Mouse (Mus musculus) brown adipose tissue, adult 24 weeks (tissue): ENCODE measurements around the gene Plekha5. TPM values are rescaled to one million over a fixed set of nuclear protein-coding genes. Genes with fewer than 3 reads are reported as not detected.

Experiments
- H3K27ac ChIP-seq: fragments of 200-500 bp; replicated peaks from 2 replicates; pipeline ENCODE4 v1.5.1; 2012; ENCODE audit warnings: low read depth, mild to moderate bottlenecking, low read length
- H3K4me1 ChIP-seq: fragments of 200-500 bp; 2 replicates; pipeline ENCODE4 v1.6.1; 2012; ENCODE audit warnings: low read length, mixed read lengths; ENCODE audit not compliant: control insufficient read depth, insufficient read depth, insufficient read length
- H3K4me3 ChIP-seq: fragments of 200-500 bp; 2 replicates; pipeline ENCODE4 v1.5.1; 2012; ENCODE audit warnings: low read depth, mild to moderate bottlenecking, low read length, moderate library complexity; ENCODE audit not compliant: insufficient read depth
- polyA plus RNA-seq: library from polyadenylated mRNA; stranded (reverse); fragments of >200 nt; gene quantifications from 2 replicates; pipeline ENCODE4 v1.2.4, GENCODE M21; 2012; ENCODE audit not compliant: missing spikeins, insufficient read depth, insufficient read length

The Plekha5 gene
- 9.9 and 10.1 TPM in 2 replicates for polyA plus RNA-seq

GRCm38 (mm10) chr6:140423846-140424200 lies at the start of gene Plekha5:
Gene Plekha5 (plus strand): TSS chr6:140424054.
- no peak within 1 kb of the TSS for H3K27ac ChIP-seq
- H3K4me1 ChIP-seq: no peaks in the 10 kb centered on the region
- peak within 1 kb of the TSS; percentile 93 for H3K4me3 ChIP-seq

GRCm38 (mm10) chr6:140375671-140376070 lies 48.2 kb upstream of the Plekha5 start:
- Histone ChIP-seq H3K4me3 (no peak overlapping the region), H3K4me1 (no peaks in the 10 kb centered on the region), H3K27ac (no peak overlapping the region)

GRCm38 (mm10) chr6:140380588-140380987 lies 43.3 kb upstream of the Plekha5 start:
- Histone ChIP-seq H3K27ac (no peak overlapping the region), H3K4me1 (no peaks in the 10 kb centered on the region), H3K4me3 (no peak overlapping the region)

GRCm38 (mm10) chr6:140381162-140381561 lies 42.7 kb upstream of the Plekha5 start:
- H3K4me3 ChIP-seq: no peak overlapping the region
- H3K27ac ChIP-seq: no peak overlapping the region
- H3K4me1 ChIP-seq: no peaks in the 10 kb centered on the region

GRCm38 (mm10) chr6:140383580-140384400 lies 40.1 kb upstream of the Plekha5 start:
- Histone ChIP-seq H3K4me1 (no peaks in the 10 kb centered on the region), H3K4me3 (no peak overlapping the region), H3K27ac (no peak overlapping the region)

GRCm38 (mm10) chr6:140396687-140397086 lies 27.2 kb upstream of the Plekha5 start:
- Histone ChIP-seq H3K4me3 (no peak overlapping the region), H3K27ac (no peak overlapping the region), H3K4me1 (no peaks in the 10 kb centered on the region)

GRCm38 (mm10) chr6:140402766-140403310 lies 21.0 kb upstream of the Plekha5 start:
- Histone ChIP-seq H3K4me1 (no peaks in the 10 kb centered on the region), H3K27ac (no peak overlapping the region), H3K4me3 (no peak overlapping the region)

- no peaks in the 10 kb centered on the region for H3K4me1 ChIP-seq
- H3K4me3 ChIP-seq: no peak overlapping the region
Measured at GRCm38 (mm10) chr6:140411996-140412395, 11.9 kb upstream of the Plekha5 start.

GRCm38 (mm10) chr6:140423041-140423845 lies 611 bp upstream of the Plekha5 start:
- no peak overlapping the region for H3K27ac ChIP-seq
- peak overlapping the region; percentile 93 for H3K4me3 ChIP-seq
- H3K4me1 ChIP-seq: no peaks in the 10 kb centered on the region

More at GRCm38 (mm10) chr6:140411996-140412395, 11.9 kb upstream of the Plekha5 start:
- H3K27ac ChIP-seq: no peak overlapping the region

GRCm38 (mm10) chr6:140424201-140424990 lies 542 bp downstream of the Plekha5 start:
- Histone ChIP-seq H3K4me3 (peak overlapping the region; percentile 93), H3K4me1 (no peaks in the 10 kb centered on the region), H3K27ac (no peak overlapping the region)

- no peak overlapping the region for H3K27ac ChIP-seq
- H3K4me3 ChIP-seq: peak overlapping the region; percentile 93
- no peaks in the 10 kb centered on the region for H3K4me1 ChIP-seq
Measured at GRCm38 (mm10) chr6:140424991-140425361, 1.1 kb downstream of the Plekha5 start.

GRCm38 (mm10) chr6:140429236-140429635 lies 5.4 kb downstream of the Plekha5 start:
- Histone ChIP-seq H3K27ac (no peak overlapping the region), H3K4me1 (no peaks in the 10 kb centered on the region), H3K4me3 (no peak overlapping the region)

GRCm38 (mm10) chr6:140432363-140432762 lies 8.5 kb downstream of the Plekha5 start:
- no peak overlapping the region for H3K4me3 ChIP-seq

GRCm38 (mm10) chr6:140443374-140443773 lies 19.5 kb downstream of the Plekha5 start:
- no peak overlapping the region for H3K27ac ChIP-seq
- no peaks in the 10 kb centered on the region for H3K4me1 ChIP-seq
- H3K4me3 ChIP-seq: no peak overlapping the region

More at GRCm38 (mm10) chr6:140432363-140432762, 8.5 kb downstream of the Plekha5 start:
- Histone ChIP-seq H3K4me1 (no peaks in the 10 kb centered on the region), H3K27ac (no peak overlapping the region)

GRCm38 (mm10) chr6:140444147-140444546 lies 20.3 kb downstream of the Plekha5 start:
- H3K4me1 ChIP-seq: no peaks in the 10 kb centered on the region

More at GRCm38 (mm10) chr6:140444147-140444546, 20.3 kb downstream of the Plekha5 start:
- H3K27ac ChIP-seq: no peak overlapping the region
- H3K4me3 ChIP-seq: no peak overlapping the region
